Mouse (Mus musculus) left cerebral cortex, adult 9 months (tissue): ENCODE data around the gene Sgcd.
A peak's percentile ranks its signal among the peaks of the same experiment; 100 is the strongest.

Source experiments
- DNase-seq, 2 experiments: peaks; one replicate each; pipeline ENCODE4 v3.0.0; 2022; ENCODE audit warnings: low spot score in 2 of 2

Gene Sgcd

GRCm38 (mm10) chr11:47139867-47140266, 848.9 kb downstream of the Sgcd start:
- DNase-seq = no peak

- DNase-seq = no peak
Observed at GRCm38 (mm10) chr11:47139271-47139670, 849.5 kb downstream of the Sgcd start.

- no peak for DNase-seq
Observed at GRCm38 (mm10) chr11:47132410-47132809, 856.4 kb downstream of the Sgcd start.

GRCm38 (mm10) chr11:47130432-47130831, 858.3 kb downstream of the Sgcd start:
- no peak for DNase-seq

- no peak for DNase-seq
Observed at GRCm38 (mm10) chr11:47129992-47130391, 858.8 kb downstream of the Sgcd start.

GRCm38 (mm10) chr11:47129166-47129565, 859.6 kb downstream of the Sgcd start:
- no peak for DNase-seq

GRCm38 (mm10) chr11:47128331-47128730, 860.4 kb downstream of the Sgcd start:
- no peak for DNase-seq

GRCm38 (mm10) chr11:47120874-47121273, 867.9 kb downstream of the Sgcd start:
- DNase-seq = no peak

GRCm38 (mm10) chr11:47117896-47118295, 870.9 kb downstream of the Sgcd start:
- no peak for DNase-seq

GRCm38 (mm10) chr11:47114366-47114765, 874.4 kb downstream of the Sgcd start:
- DNase-seq = no peak

GRCm38 (mm10) chr11:47113081-47113480, 875.7 kb downstream of the Sgcd start:
- no peak for DNase-seq

- DNase-seq = peak in 1 of 2 experiments; percentile 7
Observed at GRCm38 (mm10) chr11:47110314-47110713, 878.5 kb downstream of the Sgcd start.

- DNase-seq = no peak
Observed at GRCm38 (mm10) chr11:47107661-47108060, 881.1 kb downstream of the Sgcd start.

GRCm38 (mm10) chr11:47093296-47093912, 895.4 kb downstream of the Sgcd start:
- DNase-seq = no peak

- no peak for DNase-seq
Observed at GRCm38 (mm10) chr11:47082517-47082916, 906.3 kb downstream of the Sgcd start.

GRCm38 (mm10) chr11:47073538-47073937, 915.2 kb downstream of the Sgcd start:
- DNase-seq = no peak

GRCm38 (mm10) chr11:47071161-47071560, 917.6 kb downstream of the Sgcd start:
- no peak for DNase-seq

- DNase-seq = no peak
Observed at GRCm38 (mm10) chr11:47069769-47070384, 918.9 kb downstream of the Sgcd start.

GRCm38 (mm10) chr11:47063690-47064089, 925.1 kb downstream of the Sgcd start:
- no peak for DNase-seq

- DNase-seq = no peak
Observed at GRCm38 (mm10) chr11:47050390-47050789, 938.4 kb downstream of the Sgcd start.

GRCm38 (mm10) chr11:47049756-47050155, 939.0 kb downstream of the Sgcd start:
- no peak for DNase-seq

- no peak for DNase-seq
Observed at GRCm38 (mm10) chr11:47032318-47032717, 956.5 kb downstream of the Sgcd start.

- DNase-seq = no peak
Observed at GRCm38 (mm10) chr11:47020874-47021273, 967.9 kb downstream of the Sgcd start.

- no peak for DNase-seq
Observed at GRCm38 (mm10) chr11:47018139-47018538, 970.6 kb downstream of the Sgcd start.
